Mouse (Mus musculus): ENCODE data around the gene Tm9sf4.

DNA sequence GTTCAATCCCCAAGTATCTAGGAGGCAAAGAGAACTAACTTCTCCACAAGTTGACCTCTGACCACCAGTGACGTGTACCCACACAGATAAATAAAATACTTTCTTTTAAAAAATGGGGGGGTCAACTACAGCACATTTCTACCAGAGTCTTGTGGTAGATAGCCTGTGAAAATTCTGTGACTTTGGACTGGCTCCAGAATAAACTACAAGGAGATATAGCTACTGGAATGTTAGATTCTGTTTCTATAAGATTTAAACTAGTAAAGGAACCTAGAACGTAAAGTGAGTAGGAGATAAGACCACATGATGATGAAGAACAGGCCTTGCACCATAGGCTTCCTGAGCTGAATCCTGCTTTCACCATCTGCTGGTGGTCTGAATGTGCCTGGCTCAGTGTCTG, 26.7 kb downstream of the Tm9sf4 start:
- TF ChIP-seq EP300 (IDR thresholded peaks at IDR 0.05; ENCODE audit: low read depth) (no peak), CTCF (IDR thresholded peaks at IDR 0.05; ENCODE audit: low read depth) (no peak)

Data from heart, postnatal 0 days (tissue).